Mouse (Mus musculus): Measurements from ENCODE around the gene Suco.

- TF ChIP-seq CTCF (IDR thresholded peaks at IDR 0.05; ENCODE audit: low read depth), result no peak
- TF ChIP-seq EP300 (IDR thresholded peaks at IDR 0.05; ENCODE audit: low read depth), result no peak
These were observed 81.9 kb downstream of the Suco start for GRCm38 (mm10) chr1:161794447-161795211.
